Mouse (Mus musculus): Measurements from ENCODE around the gene Cdhr3. TPM values are rescaled to one million over a fixed set of nuclear protein-coding genes. Genes with fewer than 3 reads are reported as not detected.
A peak's percentile ranks its signal among the peaks of the same experiment; 100 is the strongest.

Gene Cdhr3
- polyA plus RNA-seq, 2 experiments: not detected

- H3K9ac ChIP-seq (replicated peaks): no peak overlapping the region
- H3K4me2 ChIP-seq (ENCODE audit: low read depth): no peak overlapping the region
- ATAC-seq (ENCODE audit: insufficient read depth) (no peak), DNase-seq (ENCODE audit: low read depth in 3 of 3, low spot score in 3 of 3) (no peak)
- peaks cover 0 to 6% of the 10 kb centered on the region in 2 experiments; a peak in 1 of 4 replicates for H3K4me1 ChIP-seq (replicated peaks; ENCODE audit: control insufficient read depth in 2 of 2, insufficient read depth in 2 of 2, low read length in 1 of 2)
- H3K27ac ChIP-seq: no peak overlapping the region
- no peaks in the 10 kb centered on the region for H3K27me3 ChIP-seq (ENCODE audit: control insufficient read depth, insufficient read depth, low read length)
- no peak overlapping the region for H3K4me3 ChIP-seq (ENCODE audit: insufficient read depth in 1 of 2, low read depth in 2 of 2, low read length in 2 of 2)
- 36% methylated on average over 8 of the region's 8 CpGs for WGBS (ENCODE audit: insufficient replicate concordance)
- no peaks in the 10 kb centered on the region for H3K9me3 ChIP-seq (ENCODE audit: control insufficient read depth, low read length)
- no peaks in the 10 kb centered on the region for H3K36me3 ChIP-seq (replicated peaks; ENCODE audit: control insufficient read depth, insufficient read depth, low read depth)
- TF ChIP-seq EP300 (IDR thresholded peaks at IDR 0.05; ENCODE audit: low read depth): no peak
- TF ChIP-seq CTCF (IDR thresholded peaks at IDR 0.05; ENCODE audit: low read depth): no peak
Observed at GRCm38 (mm10) chr12:33061651-33062050, 31.0 kb downstream of the Cdhr3 start.

- Histone ChIP-seq H3K4me1 (replicated peaks; ENCODE audit: control insufficient read depth in 2 of 2, insufficient read depth in 2 of 2, low read length in 1 of 2) (peaks cover 0 to 6% of the 10 kb centered on the region in 2 experiments; a peak in 1 of 4 replicates), H3K27ac (no peak overlapping the region), H3K9ac (replicated peaks) (no peak overlapping the region), H3K36me3 (replicated peaks; ENCODE audit: control insufficient read depth, insufficient read depth, low read depth) (no peaks in the 10 kb centered on the region), H3K4me2 (ENCODE audit: low read depth) (peak overlapping the region; percentile 33; the same call in 1 of the 2 replicates), H3K27me3 (ENCODE audit: control insufficient read depth, insufficient read depth, low read length) (no peaks in the 10 kb centered on the region), H3K9me3 (ENCODE audit: control insufficient read depth, low read length) (no peaks in the 10 kb centered on the region), H3K4me3 (ENCODE audit: insufficient read depth in 1 of 2, low read depth in 2 of 2, low read length in 2 of 2) (peak overlapping the region in 1 of 2 experiments; percentile 13; a peak in 1 of 4 replicates)
- WGBS (ENCODE audit: insufficient replicate concordance): 14% methylated on average over 19 of the region's 19 CpGs
- ATAC-seq (ENCODE audit: insufficient read depth): no peak; the same call in 1 of the 2 replicates
- DNase-seq (ENCODE audit: low read depth in 3 of 3, low spot score in 3 of 3): peak in 1 of 3 experiments; percentile 3
- TF ChIP-seq CTCF (IDR thresholded peaks at IDR 0.05; ENCODE audit: low read depth): peak; percentile 44; the same call in 1 of the 2 replicates
- TF ChIP-seq EP300 (IDR thresholded peaks at IDR 0.05; ENCODE audit: low read depth): no peak
Observed at GRCm38 (mm10) chr12:33057231-33058048, 35.2 kb downstream of the Cdhr3 start.

DNA sequence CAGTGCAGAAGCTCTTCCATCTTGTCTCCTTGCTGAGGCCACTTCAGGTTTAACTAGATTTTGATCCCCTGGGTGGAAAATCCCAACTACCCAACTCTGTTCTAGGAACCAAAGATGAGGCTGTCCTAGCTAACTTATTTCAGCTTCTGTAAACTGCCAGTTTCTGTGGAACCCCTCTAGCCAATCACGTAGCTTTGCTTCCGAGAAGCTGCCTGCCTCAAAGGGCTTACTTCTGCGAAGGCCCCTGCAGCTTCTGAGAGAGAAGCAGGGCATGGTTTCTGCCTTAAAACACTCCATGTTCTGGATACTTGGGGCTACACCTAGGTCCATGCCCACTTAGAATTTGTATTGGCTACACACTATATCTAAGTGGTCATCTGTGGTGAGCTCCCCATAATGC lies 36.1 kb downstream of the Cdhr3 start:
- DNase-seq (ENCODE audit: low read depth in 3 of 3, low spot score in 3 of 3): no peak
- Histone ChIP-seq H3K36me3 (replicated peaks; ENCODE audit: control insufficient read depth, insufficient read depth, low read depth) (no peaks in the 10 kb centered on the region), H3K9ac (replicated peaks) (no peak overlapping the region), H3K4me1 (replicated peaks; ENCODE audit: control insufficient read depth in 2 of 2, insufficient read depth in 2 of 2, low read length in 1 of 2) (peaks cover 0 to 6% of the 10 kb centered on the region in 2 experiments; a peak in 1 of 4 replicates), H3K27ac (no peak overlapping the region), H3K9me3 (ENCODE audit: control insufficient read depth, low read length) (no peaks in the 10 kb centered on the region), H3K4me3 (ENCODE audit: insufficient read depth in 1 of 2, low read depth in 2 of 2, low read length in 2 of 2) (no peak overlapping the region), H3K27me3 (ENCODE audit: control insufficient read depth, insufficient read depth, low read length) (no peaks in the 10 kb centered on the region), H3K4me2 (ENCODE audit: low read depth) (no peak overlapping the region)
- TF ChIP-seq EP300 (IDR thresholded peaks at IDR 0.05; ENCODE audit: low read depth): no peak
- TF ChIP-seq CTCF (IDR thresholded peaks at IDR 0.05; ENCODE audit: low read depth): no peak
- ATAC-seq (ENCODE audit: insufficient read depth): no peak
- 52% methylated on average over 3 of the region's 3 CpGs for WGBS (ENCODE audit: insufficient replicate concordance)

GRCm38 (mm10) chr12:33056074-33056473 lies 36.6 kb downstream of the Cdhr3 start:
- Histone ChIP-seq H3K27me3 (ENCODE audit: control insufficient read depth, insufficient read depth, low read length) (no peaks in the 10 kb centered on the region), H3K4me2 (ENCODE audit: low read depth) (no peak overlapping the region), H3K4me1 (replicated peaks; ENCODE audit: control insufficient read depth in 2 of 2, insufficient read depth in 2 of 2, low read length in 1 of 2) (peaks cover 0 to 6% of the 10 kb centered on the region in 2 experiments; a peak in 1 of 4 replicates), H3K36me3 (replicated peaks; ENCODE audit: control insufficient read depth, insufficient read depth, low read depth) (no peaks in the 10 kb centered on the region), H3K4me3 (ENCODE audit: insufficient read depth in 1 of 2, low read depth in 2 of 2, low read length in 2 of 2) (no peak overlapping the region), H3K9ac (replicated peaks) (no peak overlapping the region), H3K9me3 (ENCODE audit: control insufficient read depth, low read length) (no peaks in the 10 kb centered on the region), H3K27ac (no peak overlapping the region)
- DNase-seq (ENCODE audit: low read depth in 3 of 3, low spot score in 3 of 3) (no peak), ATAC-seq (ENCODE audit: insufficient read depth) (no peak)
- no peak for TF ChIP-seq CTCF (IDR thresholded peaks at IDR 0.05; ENCODE audit: low read depth)
- TF ChIP-seq EP300 (IDR thresholded peaks at IDR 0.05; ENCODE audit: low read depth): no peak
- 64% methylated on average over 6 of the region's 6 CpGs for WGBS (ENCODE audit: insufficient replicate concordance)

DNA sequence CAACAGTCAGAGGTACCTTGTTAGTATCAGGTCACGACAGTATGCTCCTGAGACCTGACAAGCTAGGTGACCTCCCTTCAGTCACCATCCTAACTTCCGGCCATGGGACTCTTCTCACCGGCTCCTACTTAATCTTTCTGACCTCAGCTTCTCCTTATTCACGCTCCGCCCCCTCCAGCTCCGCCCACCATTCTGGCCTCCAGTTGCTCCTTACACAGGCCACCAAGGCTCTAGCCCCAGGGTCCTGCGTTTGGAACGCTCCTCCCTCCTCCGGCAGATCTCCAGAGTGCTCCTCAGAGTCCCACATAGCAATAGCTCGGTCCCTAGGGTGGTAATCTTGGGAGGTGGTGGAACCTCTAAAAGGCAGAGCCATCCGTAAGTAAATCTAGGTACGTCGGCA lies 38.9 kb downstream of the Cdhr3 start:
- no peak for TF ChIP-seq CTCF (IDR thresholded peaks at IDR 0.05; ENCODE audit: low read depth)
- TF ChIP-seq EP300 (IDR thresholded peaks at IDR 0.05; ENCODE audit: low read depth): no peak
- no peaks in the 10 kb centered on the region for H3K36me3 ChIP-seq (replicated peaks; ENCODE audit: control insufficient read depth, insufficient read depth, low read depth)
- no peaks in the 10 kb centered on the region for H3K9me3 ChIP-seq (ENCODE audit: control insufficient read depth, low read length)
- 55% methylated on average over 13 of the region's 13 CpGs for WGBS (ENCODE audit: insufficient replicate concordance)
- H3K4me3 ChIP-seq (ENCODE audit: insufficient read depth in 1 of 2, low read depth in 2 of 2, low read length in 2 of 2): no peak overlapping the region
- peaks cover 0 to 6% of the 10 kb centered on the region in 2 experiments; a peak in 1 of 4 replicates for H3K4me1 ChIP-seq (replicated peaks; ENCODE audit: control insufficient read depth in 2 of 2, insufficient read depth in 2 of 2, low read length in 1 of 2)
- no peak overlapping the region for H3K4me2 ChIP-seq (ENCODE audit: low read depth)
- H3K9ac ChIP-seq (replicated peaks): no peak overlapping the region
- ATAC-seq (ENCODE audit: insufficient read depth): no peak
- no peak for DNase-seq (ENCODE audit: low read depth in 3 of 3, low spot score in 3 of 3)
- no peaks in the 10 kb centered on the region for H3K27me3 ChIP-seq (ENCODE audit: control insufficient read depth, insufficient read depth, low read length)
- H3K27ac ChIP-seq: no peak overlapping the region

All from liver, embryonic 14.5 days (tissue).